Mouse (Mus musculus): ENCODE results near the gene Rasgef1b.

- no peak for TF ChIP-seq CTCF (conservative IDR thresholded peaks at IDR 0.05 in 1 of 2, IDR thresholded peaks at IDR 0.05 in 1 of 2; ENCODE audit: low read depth in 2 of 2, low read length in 2 of 2)
- no peak for TF ChIP-seq JUND (conservative IDR thresholded peaks at IDR 0.05; ENCODE audit: low read depth, low read length)
- no peak for TF ChIP-seq USF1 (IDR thresholded peaks at IDR 0.05; ENCODE audit: low read depth, low read length)
- no peak for TF ChIP-seq POLR2A (IDR thresholded peaks at IDR 0.05; ENCODE audit: low read depth, low read length)
- TF ChIP-seq SMC3 (IDR thresholded peaks at IDR 0.05; ENCODE audit: low read depth, low read length) = no peak
- no peak for TF ChIP-seq TBP (conservative IDR thresholded peaks at IDR 0.05; ENCODE audit: low read depth, low read length)
- TF ChIP-seq SIN3A (IDR thresholded peaks at IDR 0.05; ENCODE audit: low read length) = no peak
- TF ChIP-seq MYC (IDR thresholded peaks at IDR 0.05; ENCODE audit: low read depth, low read length) = no peak
- no peak for TF ChIP-seq NRF1 (IDR thresholded peaks at IDR 0.05; ENCODE audit: low read depth, low read length)
- no peak for TF ChIP-seq KAT2A (IDR thresholded peaks at IDR 0.05; ENCODE audit: insufficient replicate concordance, low read length)
These were observed 231.0 kb downstream of the Rasgef1b start for GRCm38 (mm10) chr5:99497856-99498255.
